ENCODE assay signal across 8 mouse cellular contexts in genomic region chr17:70968606-70969191, GRCm38 (mm10). TPM values are rescaled to one million over a fixed set of nuclear protein-coding genes. Genes with fewer than 3 reads are reported as not detected.
DNase-seq lines count a peak whose midpoint lies in the region; ATAC-seq and TF ChIP-seq lines count a peak whose summit lies in the region.

No protein-coding gene starts in this region.

- peak; percentile 67 for ATAC-seq in forebrain, embryonic 15.5 days (replicated peaks)
- peak; percentile 56; the same call in 1 of the 2 replicates for ATAC-seq in midbrain, embryonic 13.5 days

- H3K27me3 ChIP-seq in forebrain, embryonic 15.5 days = no peaks in the 10 kb centered on the region
- H3K27me3 ChIP-seq in midbrain, embryonic 13.5 days = peaks cover 4% of the 10 kb centered on the region

- peaks cover 4% of the 10 kb centered on the region; the same call in 1 of the 2 replicates for H3K36me3 ChIP-seq in ES-E14 (ENCODE audit: control insufficient read depth, insufficient read depth, low read length, poor library complexity, severe bottlenecking)
- peaks cover 7% of the 10 kb centered on the region for H3K36me3 ChIP-seq in forebrain, embryonic 15.5 days
- H3K36me3 ChIP-seq in midbrain, embryonic 13.5 days = peaks cover 8% of the 10 kb centered on the region

- H3K9me3 ChIP-seq in ES-E14 (ENCODE audit: control insufficient read depth, insufficient read depth, low read depth, low read length) = no peaks in the 10 kb centered on the region
- no peaks in the 10 kb centered on the region for H3K9me3 ChIP-seq in forebrain, embryonic 15.5 days
- no peaks in the 10 kb centered on the region for H3K9me3 ChIP-seq in midbrain, embryonic 13.5 days

- DNase-seq in kidney, adult 9 months = peak; percentile 74
- DNase-seq in kidney, adult 11 months = no peak
- peak; percentile 47 for DNase-seq in ES-E14 (ENCODE audit: low read depth, low spot score)
- DNase-seq in right cerebral cortex, adult 2 months (ENCODE audit: low spot score in 2 of 2) = no peak
- DNase-seq in layer of hippocampus, postnatal 25 days (ENCODE audit: extremely low spot score in 1 of 2, low spot score in 1 of 2) = no peak
- DNase-seq in natural killer cell, adult 2 months (ENCODE audit: low spot score in 2 of 2) = no peak

- H3K4me1 ChIP-seq in ES-E14 (ENCODE audit: control insufficient read depth in 2 of 2, insufficient read depth in 2 of 2, low read length in 2 of 2, poor library complexity in 1 of 2) = peaks cover 0 to 4% of the 10 kb centered on the region in 2 experiments; a peak in 1 of 4 replicates
- 0 out of 2 replicates have a peak, but pooled peaks cover 2% of the 10 kb centered on the region for H3K4me1 ChIP-seq in forebrain, embryonic 15.5 days
- peaks cover 6% of the 10 kb centered on the region; the same call in 1 of the 2 replicates for H3K4me1 ChIP-seq in midbrain, embryonic 13.5 days (replicated peaks)

- H3K27ac ChIP-seq in ES-E14 (ENCODE audit: insufficient read depth, low read depth, low read length, poor library complexity, severe bottlenecking) = no peak overlapping the region
- no peak overlapping the region for H3K27ac ChIP-seq in forebrain, embryonic 15.5 days (replicated peaks)
- H3K27ac ChIP-seq in midbrain, embryonic 13.5 days = no peak overlapping the region

- no peak overlapping the region for H3K4me3 ChIP-seq in ES-E14 (ENCODE audit: insufficient read depth in 1 of 2, low read depth in 1 of 2, low read length in 2 of 2, poor library complexity in 1 of 2, severe bottlenecking in 1 of 2)
- no peak overlapping the region for H3K4me3 ChIP-seq in forebrain, embryonic 15.5 days
- H3K4me3 ChIP-seq in midbrain, embryonic 13.5 days (replicated peaks) = no peak overlapping the region

- H3K4me2 ChIP-seq in forebrain, embryonic 15.5 days (replicated peaks) = no peak overlapping the region
- H3K4me2 ChIP-seq in midbrain, embryonic 13.5 days (replicated peaks) = no peak overlapping the region

- WGBS in forebrain, embryonic 15.5 days = 27% methylated on average over 8 of the region's 8 CpGs
- 34% methylated on average over 8 of the region's 8 CpGs for WGBS in midbrain, embryonic 13.5 days

- in situ Hi-C loops in ES-E14 (cut with MboI; ENCODE audit: low sequenced_read_pairs in 2 of 2, unreplicated experiment in 2 of 2) = no loop called here

- no peak overlapping the region for H3K9ac ChIP-seq in ES-E14 (ENCODE audit: insufficient read depth, low read depth, low read length, poor library complexity, severe bottlenecking)
- H3K9ac ChIP-seq in forebrain, embryonic 15.5 days (replicated peaks) = no peak overlapping the region
- H3K9ac ChIP-seq in midbrain, embryonic 13.5 days (replicated peaks) = no peak overlapping the region

TF ChIP-seq in ES-E14, 5 proteins besides CTCF, POLR2A, EP300 and RAD21:
- TF ChIP-seq ZNF384 (IDR thresholded peaks at IDR 0.05; ENCODE audit: low read depth, low read length) = no peak
- no peak for TF ChIP-seq HCFC1 (IDR thresholded peaks at IDR 0.05; ENCODE audit: borderline replicate concordance, insufficient read depth, low read length)
- TF ChIP-seq ZC3H11A (IDR thresholded peaks at IDR 0.05; ENCODE audit: borderline replicate concordance, low read depth, low read length) = peak; percentile 61; the same call in 1 of the 2 replicates

RNA-seq across cellular contexts. Expression of gene Myom1, which starts 33.7 kb away (rescaled TPM):
- total RNA-seq in ES-E14 (2012; rRNA removed) = 2.4 and 3.3 TPM in 2 replicates
- 1.3 and 1.7 TPM in 2 replicates for polyA plus RNA-seq in forebrain, embryonic 15.5 days (2015; fragmentation: Nextera tagmentation; extraction: Ambion mirVana)
- polyA plus RNA-seq in midbrain, embryonic 13.5 days (2015; fragmentation: Nextera tagmentation; extraction: Ambion mirVana) = 1.2 and 1.3 TPM in 2 replicates
- 1 to 10 TPM; 1.9 to 3.3 TPM for total RNA-seq in layer of hippocampus, postnatal 25 days (2021)

RNA-seq across cellular contexts. Expression of gene Myl12a, which starts 34.0 kb away (rescaled TPM):
- 344 and 460 TPM in 2 replicates for total RNA-seq in ES-E14 (2012; rRNA removed)
- polyA plus RNA-seq in forebrain, embryonic 15.5 days (2015; fragmentation: Nextera tagmentation; extraction: Ambion mirVana) = 125 and 139 TPM in 2 replicates
- polyA plus RNA-seq in midbrain, embryonic 13.5 days (2015; fragmentation: Nextera tagmentation; extraction: Ambion mirVana) = 141 and 154 TPM in 2 replicates
- total RNA-seq in layer of hippocampus, postnatal 25 days (2021) = 10 to 100 TPM; 36.2 to 42.4 TPM

Comparison
In these comparisons a context has a peak if more than half of its experiments do, and no peak if none do; other contexts are left out.
1. DNase-seq: peak in kidney, adult 9 months (single experiment) and ES-E14 (single experiment); none in kidney, adult 11 months (single experiment), right cerebral cortex, adult 2 months (0 of 2), layer of hippocampus, postnatal 25 days (0 of 2) and natural killer cell, adult 2 months (0 of 2).